Mouse (Mus musculus): ENCODE data around the gene Gm11042.

Gm11042 gene

GRCm38 (mm10) chr12:74284685-74285054 lies 31.5 kb downstream of the Gm11042 start:
- no peak for DNase-seq (ENCODE audit: low read depth, low spot score)

DNA sequence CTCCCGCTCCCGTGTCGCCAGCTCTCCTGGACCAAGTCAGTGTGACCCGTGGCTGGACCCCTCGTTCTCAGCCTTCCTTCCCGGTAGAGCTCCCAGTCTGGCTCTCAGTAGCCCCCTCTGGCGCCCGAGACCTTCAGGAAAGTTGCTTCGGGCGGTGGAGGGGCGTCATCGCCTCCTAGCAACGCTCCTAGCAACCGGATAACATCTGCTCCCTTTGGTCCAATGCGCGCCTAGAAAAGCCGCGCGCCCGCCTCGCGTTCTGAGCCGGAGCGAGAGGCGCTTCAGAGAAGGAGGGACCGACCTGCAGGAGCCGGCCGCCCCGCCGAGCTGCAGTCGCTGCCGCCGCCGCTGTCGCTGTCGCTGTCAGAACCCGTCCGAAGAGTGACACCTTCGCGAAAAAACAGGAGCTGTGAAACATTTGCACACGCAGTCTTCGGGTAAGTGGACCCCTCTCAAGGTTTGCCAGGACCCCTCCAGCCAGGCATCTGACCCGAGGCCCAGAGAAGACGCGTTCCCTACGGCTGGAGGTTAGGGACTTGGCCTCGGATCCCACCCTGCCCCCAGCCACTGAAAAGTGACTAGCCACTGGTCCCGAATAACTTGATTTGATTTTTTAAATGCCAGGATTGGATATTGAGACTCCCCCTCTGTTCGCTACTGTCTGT lies 32.0 kb downstream of the Gm11042 start:
- peak; percentile 93 for DNase-seq (ENCODE audit: low read depth, low spot score)

GRCm38 (mm10) chr12:74282846-74283245 lies 33.3 kb downstream of the Gm11042 start:
- DNase-seq (ENCODE audit: low read depth, low spot score): no peak

DNA sequence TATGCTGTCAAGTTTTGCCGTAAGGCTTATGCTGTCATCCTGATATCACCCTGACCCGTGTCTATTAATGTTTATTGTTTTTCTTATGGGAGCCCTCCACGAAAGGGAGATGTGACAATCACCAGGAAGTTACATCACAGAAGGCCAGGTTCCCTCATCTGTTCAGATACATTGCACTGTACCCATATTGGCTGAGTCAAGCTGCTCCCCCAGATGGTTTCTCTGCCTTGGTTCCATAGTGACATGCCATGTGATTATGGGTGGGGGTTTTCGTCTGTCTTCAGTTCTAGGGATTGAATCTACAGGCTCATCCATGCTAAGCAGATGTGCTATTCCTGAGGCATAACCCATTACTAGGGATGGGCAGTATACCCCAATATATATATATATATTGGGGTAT lies 34.8 kb downstream of the Gm11042 start:
- no peak for DNase-seq (ENCODE audit: low read depth, low spot score)

- DNase-seq (ENCODE audit: low read depth, low spot score): no peak
These were observed 38.9 kb downstream of the Gm11042 start for GRCm38 (mm10) chr12:74277265-74277664.

GRCm38 (mm10) chr12:74272545-74272944 lies 43.6 kb downstream of the Gm11042 start:
- DNase-seq (ENCODE audit: low read depth, low spot score): no peak

- no peak for DNase-seq (ENCODE audit: low read depth, low spot score)
These were observed 47.4 kb downstream of the Gm11042 start for GRCm38 (mm10) chr12:74268644-74269285.

GRCm38 (mm10) chr12:74267049-74267448 lies 49.1 kb downstream of the Gm11042 start:
- no peak for DNase-seq (ENCODE audit: low read depth, low spot score)
